8 mouse cellular contexts compared by ENCODE assay signal in genomic region chr10:18844441-18845286, GRCm38 (mm10). TPM values are rescaled to one million over a fixed set of nuclear protein-coding genes. Genes with fewer than 3 reads are reported as not detected.
DNase-seq lines count a peak whose midpoint lies in the region; ATAC-seq and TF ChIP-seq lines count a peak whose summit lies in the region.

Gene Perp, plus strand, starts transcription at chr10:18845020.

- peaks cover 37% of the 10 kb centered on the region for H3K27me3 ChIP-seq in embryonic facial prominence, embryonic 14.5 days (replicated peaks; ENCODE audit: control insufficient read depth, insufficient read depth, low read length)
- H3K27me3 ChIP-seq in small intestine, adult 2 months (ENCODE audit: control insufficient read depth, insufficient read depth, low read length) = no peaks in the 10 kb centered on the region

- intact Hi-C loops in heart, postnatal 36 days (cut with DNase I) = loop anchor here (5.0 kb wide), 3 partner anchors 43 to 282 kb away; no protein-coding TSS in a partner anchor

- peak within 1 kb of the TSS; percentile 70 for H3K9ac ChIP-seq in embryonic facial prominence, embryonic 14.5 days (ENCODE audit: low read depth, low read length)

- no peak for TF ChIP-seq CTCF in bone marrow, adult 2 months (IDR thresholded peaks at IDR 0.05; ENCODE audit: control insufficient read depth, insufficient read depth, low read length)
- TF ChIP-seq CTCF in small intestine, adult 2 months (IDR thresholded peaks at IDR 0.05; ENCODE audit: extremely low read depth, insufficient read length, insufficient replicate concordance, low read depth, low read length) = peak; percentile 72; the same call in 1 of the 2 replicates

- no peaks in the 10 kb centered on the region for H3K9me3 ChIP-seq in embryonic facial prominence, embryonic 14.5 days (ENCODE audit: control insufficient read depth, low read length)

- 6% methylated on average over 54 of the region's 54 CpGs for WGBS in bone marrow, adult 2 months
- 8% methylated on average over 22 of the region's 54 CpGs for WGBS in embryonic facial prominence, embryonic 14.5 days
- 2% methylated on average over 54 of the region's 54 CpGs for WGBS in small intestine, adult 2 months

- peaks cover 3% of the 10 kb centered on the region; the same call in 1 of the 2 replicates for H3K4me1 ChIP-seq in bone marrow, adult 2 months (ENCODE audit: control insufficient read depth, insufficient read depth, low read length)
- H3K4me1 ChIP-seq in embryonic facial prominence, embryonic 14.5 days (ENCODE audit: control insufficient read depth, insufficient read depth, low read length) = no peaks in the 10 kb centered on the region
- peaks cover 2% of the 10 kb centered on the region for H3K4me1 ChIP-seq in small intestine, adult 2 months (ENCODE audit: control insufficient read depth, insufficient read depth, insufficient read length, low read length)

- peak within 1 kb of the TSS; percentile 51 for H3K4me3 ChIP-seq in bone marrow, adult 2 months (replicated peaks; ENCODE audit: control insufficient read depth, low read depth, low read length)
- peak within 1 kb of the TSS; percentile 55 for H3K4me3 ChIP-seq in embryonic facial prominence, embryonic 14.5 days (ENCODE audit: low read depth, low read length)
- peak within 1 kb of the TSS; percentile 100 for H3K4me3 ChIP-seq in small intestine, adult 2 months (ENCODE audit: low read depth, low read length)

- peak; percentile 89 for ATAC-seq in embryonic facial prominence, embryonic 14.5 days (ENCODE audit: low read depth)
- peak; percentile 90 for ATAC-seq in megakaryocyte, adult 5-6 weeks (ENCODE audit: poor library complexity, severe bottlenecking)

- H3K4me2 ChIP-seq in embryonic facial prominence, embryonic 14.5 days (ENCODE audit: low read depth, low read length) = peak within 1 kb of the TSS; percentile 93

- no peaks in the 10 kb centered on the region for H3K36me3 ChIP-seq in embryonic facial prominence, embryonic 14.5 days (ENCODE audit: control insufficient read depth, insufficient read depth, low read length)
- no peaks in the 10 kb centered on the region for H3K36me3 ChIP-seq in small intestine, adult 2 months (ENCODE audit: control insufficient read depth, insufficient read depth, low read length)

- peak within 1 kb of the TSS; percentile 54; the same call in 1 of the 2 replicates for H3K27ac ChIP-seq in bone marrow, adult 2 months (ENCODE audit: control insufficient read depth, insufficient read depth, low read depth, low read length, poor library complexity)
- peak within 1 kb of the TSS; percentile 67 for H3K27ac ChIP-seq in embryonic facial prominence, embryonic 14.5 days (replicated peaks; ENCODE audit: low read depth, low read length)
- H3K27ac ChIP-seq in small intestine, adult 2 months (ENCODE audit: insufficient read depth, low read depth, low read length) = peak within 1 kb of the TSS; percentile 99

- DNase-seq in ES-CJ7 (ENCODE audit: low read depth, low spot score) (peak; percentile 53), adipocyte (ENCODE audit: low spot score) (no peak)
- DNase-seq in embryonic facial prominence, embryonic 14.5 days (ENCODE audit: low spot score) = peak; percentile 80
- peak; percentile 32 to 62 for DNase-seq in heart, postnatal 36 days
- peak; percentile 74 to 87 for DNase-seq in kidney, postnatal 4 days

- 0 out of 2 replicates have a peak, but pooled peaks have one; percentile 10 for TF ChIP-seq POLR2A in bone marrow, adult 2 months (IDR thresholded peaks at IDR 0.05; ENCODE audit: borderline replicate concordance, control insufficient read depth, low read depth, low read length)
- TF ChIP-seq POLR2A in small intestine, adult 2 months (IDR thresholded peaks at IDR 0.05; ENCODE audit: low read depth, low read length) = peak; percentile 56

RNA-seq across cellular contexts. Expression of gene Perp, which starts in this region (rescaled TPM):
- polyA plus RNA-seq in bone marrow, adult 2 months (2011; ENCODE audit: insufficient read depth, insufficient read length, low replicate concordance, missing spikeins) = 4.6 TPM in 1 of 2 replicates, not detected in the other
- 237 and 260 TPM in 2 replicates for polyA plus RNA-seq in embryonic facial prominence, embryonic 14.5 days (2014; fragmentation: Nextera tagmentation; extraction: Ambion mirVana)
- total RNA-seq in heart, postnatal 36 days (2021) = 100 to 1,000 TPM; 108 to 119 TPM
- 2.8 and 3.1 TPM in 2 replicates for total RNA-seq in megakaryocyte, adult 5-6 weeks (2015)
- total RNA-seq in megakaryocyte, adult 5-6 weeks (2017) = 4.1 and 4.6 TPM in 2 replicates
- 198 and 422 TPM in 2 replicates for polyA plus RNA-seq in small intestine, adult 2 months (2012; rRNA removed)

Comparison
In these comparisons a context has a peak if more than half of its experiments do, and no peak if none do; other contexts are left out.
1. RNA of gene Perp (total RNA-seq): 108 to 119 TPM in heart, postnatal 36 days; 2.8 to 4.6 TPM in megakaryocyte, adult 5-6 weeks; every median in the first group is over 10 times any median in the second.
2. RNA of gene Perp (polyA plus RNA-seq): 198 to 422 TPM in small intestine, adult 2 months and 237 to 260 TPM in embryonic facial prominence, embryonic 14.5 days; 4.6 TPM in bone marrow, adult 2 months; every median in the first group is over 10 times any median in the second.
3. Peak in every context shown above with its lines, with median percentiles within 50 percentile points of each other: H3K27ac ChIP-seq and H3K4me3 ChIP-seq.